Mouse (Mus musculus) ovary, postnatal 10 days (tissue): ENCODE data around the gene Slc38a6.

Experiments
- DNase-seq: peaks from one replicate; pipeline ENCODE4 v3.0.0; 2022; ENCODE audit warnings: low spot score

The Slc38a6 gene

DNA sequence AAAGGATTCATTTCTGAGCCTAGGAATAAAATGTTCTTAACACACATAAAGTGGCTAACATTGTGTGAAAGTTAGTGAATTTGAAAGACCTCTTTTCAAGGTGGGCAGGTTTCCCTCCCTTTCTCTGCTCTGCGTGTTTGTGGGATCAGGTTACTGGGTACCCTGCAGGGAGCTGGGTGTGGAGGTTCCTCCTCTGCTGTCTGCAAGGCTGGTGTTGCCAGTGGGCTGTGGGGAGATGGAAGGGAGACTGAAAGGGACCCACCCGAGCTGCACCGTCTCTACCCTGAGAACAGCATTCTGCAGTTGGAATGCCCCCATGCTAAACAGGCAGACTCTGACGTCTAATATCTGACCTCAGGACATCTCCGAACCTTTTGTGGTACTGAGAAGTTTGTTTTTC is 70.7 kb downstream of the Slc38a6 start:
- DNase-seq, result no peak

DNA sequence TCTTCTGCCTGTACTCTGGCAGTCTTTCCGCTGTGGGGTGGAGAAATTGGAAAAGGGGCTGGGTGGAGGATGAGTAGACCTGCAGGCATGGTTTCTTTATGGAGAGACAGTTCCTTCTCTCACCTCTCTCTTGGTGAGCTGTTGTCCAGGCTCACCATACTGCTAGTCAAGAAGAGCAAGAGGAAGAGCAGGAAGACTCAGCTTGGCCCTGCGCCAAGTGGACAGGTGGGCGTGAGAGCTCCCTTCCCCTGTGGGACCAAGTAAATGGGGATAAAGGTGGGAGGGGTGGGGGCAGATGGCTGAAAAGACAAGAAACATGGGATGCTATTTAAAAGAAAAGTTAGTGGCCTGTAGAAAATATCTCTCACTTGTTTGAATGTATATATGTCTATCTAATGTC is 71.2 kb downstream of the Slc38a6 start:
- DNase-seq, result no peak

DNA sequence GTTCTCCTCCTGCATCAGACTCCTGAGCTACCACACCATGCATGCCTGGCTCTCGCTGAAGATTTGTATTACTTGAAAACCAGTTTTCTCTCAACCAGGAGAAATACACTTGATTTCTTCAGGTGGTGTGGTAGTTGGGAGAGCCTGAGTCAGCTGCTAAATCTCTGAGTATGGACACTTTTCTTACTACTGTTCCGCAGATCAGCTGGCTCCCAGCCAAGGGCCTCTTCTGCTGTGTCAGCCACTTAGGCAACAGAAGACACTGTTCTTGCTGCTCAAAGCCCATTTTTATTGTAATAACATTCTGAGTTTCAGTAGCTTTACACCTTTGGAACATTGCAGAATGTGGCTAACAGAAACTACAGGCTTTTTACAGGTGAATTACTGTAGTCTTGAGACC is 72.1 kb downstream of the Slc38a6 start:
- DNase-seq, result no peak

DNA sequence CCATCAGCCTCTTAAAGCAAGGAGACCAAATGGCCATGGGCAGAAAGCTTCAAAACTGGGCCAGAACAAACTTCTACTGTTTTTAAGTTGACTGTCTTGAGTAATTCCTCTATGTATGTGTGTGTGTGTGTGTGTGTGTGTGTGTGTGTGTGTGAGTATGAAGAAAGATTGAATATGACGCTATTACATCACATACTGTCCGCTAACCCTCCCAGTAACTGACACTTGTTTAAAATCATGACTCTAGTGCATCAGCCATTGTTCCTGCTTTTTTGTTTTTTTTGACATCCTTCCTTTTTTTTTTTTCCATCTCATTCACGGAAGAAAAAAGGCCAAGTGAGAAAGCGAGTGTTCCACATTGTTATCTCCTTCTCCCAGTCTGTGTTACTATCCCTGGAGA is 72.9 kb downstream of the Slc38a6 start:
- no peak for DNase-seq

DNA sequence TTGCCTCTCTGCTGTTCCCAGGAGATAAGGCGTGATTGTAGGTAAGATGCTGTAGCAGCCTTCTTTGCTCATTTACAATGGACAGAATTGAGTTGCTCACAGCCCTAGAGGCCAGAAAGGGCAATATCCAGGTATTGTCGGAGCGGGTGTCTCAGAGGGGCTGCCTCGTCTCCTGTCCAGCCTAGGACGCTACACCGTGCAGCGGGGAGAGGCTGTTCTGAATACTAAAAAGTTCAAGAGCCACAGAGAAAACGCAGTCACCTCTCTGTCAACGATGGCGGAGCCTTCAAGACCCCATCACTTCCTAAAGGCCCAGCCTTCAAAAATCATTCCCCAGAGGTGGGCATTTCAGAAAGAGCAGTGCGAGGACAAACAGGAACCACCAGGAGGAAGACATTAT is 74.6 kb downstream of the Slc38a6 start:
- DNase-seq, result no peak

DNA sequence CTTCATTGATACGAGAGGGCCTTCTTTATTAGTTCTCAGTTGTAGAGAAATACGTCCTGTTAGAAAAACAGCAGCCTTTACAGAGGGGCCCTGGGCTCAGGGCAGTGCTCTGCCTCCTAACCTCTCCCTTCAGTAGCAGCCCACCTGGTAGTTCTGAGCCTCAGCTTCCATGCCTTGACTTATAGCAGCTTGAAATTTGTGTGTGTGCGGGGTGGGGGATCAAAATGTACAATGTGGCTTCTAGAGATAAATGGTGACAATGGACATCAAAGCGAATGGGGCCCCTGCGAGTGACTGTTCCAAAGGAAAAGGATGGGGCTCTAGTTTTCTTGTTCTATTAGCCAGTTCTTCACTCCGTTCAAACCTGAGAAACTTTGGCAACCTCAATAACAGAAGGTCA is 76.8 kb downstream of the Slc38a6 start:
- no peak for DNase-seq

DNA sequence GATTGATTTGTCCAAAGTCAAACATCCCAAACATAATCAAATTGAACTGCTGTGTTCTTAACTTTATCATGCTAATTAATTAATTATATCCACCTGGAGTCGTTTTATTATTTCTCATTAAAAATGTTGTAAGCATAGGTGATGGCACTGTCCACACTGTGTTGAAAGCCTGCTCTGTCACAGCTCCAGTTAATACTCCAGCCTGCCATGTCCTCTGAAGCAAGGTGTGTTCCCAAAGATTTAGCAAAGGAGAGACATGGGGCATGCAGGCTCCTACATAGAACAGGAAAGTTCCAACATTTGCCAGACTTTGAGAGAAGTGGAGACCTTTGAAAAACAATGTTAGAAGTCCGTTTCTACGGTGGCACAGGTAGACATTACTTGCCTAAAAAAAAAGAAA is 77.4 kb downstream of the Slc38a6 start:
- DNase-seq, result no peak

DNA sequence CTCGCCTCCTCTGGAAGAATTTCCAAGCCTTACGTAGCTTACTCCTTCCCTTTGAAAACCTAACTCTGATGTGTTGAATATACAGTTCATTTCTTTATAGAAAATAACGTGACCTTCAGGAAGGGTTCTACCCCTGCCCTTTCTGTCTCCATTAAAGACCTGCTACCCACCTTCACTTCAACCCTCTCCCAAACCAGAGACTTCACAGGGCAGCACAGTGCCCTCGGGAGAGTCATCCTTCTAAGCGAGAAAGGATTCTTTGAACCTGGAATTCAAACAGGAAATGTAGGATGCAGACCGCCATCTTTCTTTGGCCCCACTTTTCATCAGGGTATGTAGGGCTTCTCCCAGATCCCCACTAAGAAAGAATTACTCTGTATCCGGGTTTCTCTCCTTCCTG is 80.0 kb downstream of the Slc38a6 start:
- no peak for DNase-seq

DNA sequence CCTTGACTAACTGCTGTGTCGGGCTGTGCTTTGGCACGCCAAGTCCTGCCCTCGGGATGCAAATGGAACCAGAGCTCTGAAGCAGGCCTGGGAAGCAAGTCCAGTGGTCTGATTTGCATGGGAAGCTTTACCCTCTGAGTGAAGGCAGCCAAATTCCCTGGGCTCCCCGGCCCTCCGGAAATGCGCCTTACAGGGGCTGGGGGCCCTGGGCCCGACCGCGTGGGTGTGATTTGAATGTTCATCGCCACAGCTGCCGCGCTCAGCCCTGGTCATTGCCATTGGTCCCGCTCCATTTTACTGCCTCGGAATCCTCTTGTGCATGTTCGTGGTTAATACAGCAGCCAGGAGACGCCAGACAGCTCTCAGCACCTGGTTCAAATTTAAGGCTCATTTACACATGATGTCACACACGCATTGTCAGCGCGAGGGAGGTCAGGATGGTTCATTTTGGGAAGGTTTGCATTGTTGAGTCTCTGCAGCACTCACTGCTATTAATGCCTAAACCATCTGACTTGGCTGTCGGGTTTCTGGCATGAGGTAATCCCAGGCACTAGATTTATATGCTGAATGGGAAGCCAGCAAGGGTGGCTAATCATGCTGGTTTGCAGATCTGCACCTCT is 81.0 kb downstream of the Slc38a6 start:
- DNase-seq, result no peak

DNA sequence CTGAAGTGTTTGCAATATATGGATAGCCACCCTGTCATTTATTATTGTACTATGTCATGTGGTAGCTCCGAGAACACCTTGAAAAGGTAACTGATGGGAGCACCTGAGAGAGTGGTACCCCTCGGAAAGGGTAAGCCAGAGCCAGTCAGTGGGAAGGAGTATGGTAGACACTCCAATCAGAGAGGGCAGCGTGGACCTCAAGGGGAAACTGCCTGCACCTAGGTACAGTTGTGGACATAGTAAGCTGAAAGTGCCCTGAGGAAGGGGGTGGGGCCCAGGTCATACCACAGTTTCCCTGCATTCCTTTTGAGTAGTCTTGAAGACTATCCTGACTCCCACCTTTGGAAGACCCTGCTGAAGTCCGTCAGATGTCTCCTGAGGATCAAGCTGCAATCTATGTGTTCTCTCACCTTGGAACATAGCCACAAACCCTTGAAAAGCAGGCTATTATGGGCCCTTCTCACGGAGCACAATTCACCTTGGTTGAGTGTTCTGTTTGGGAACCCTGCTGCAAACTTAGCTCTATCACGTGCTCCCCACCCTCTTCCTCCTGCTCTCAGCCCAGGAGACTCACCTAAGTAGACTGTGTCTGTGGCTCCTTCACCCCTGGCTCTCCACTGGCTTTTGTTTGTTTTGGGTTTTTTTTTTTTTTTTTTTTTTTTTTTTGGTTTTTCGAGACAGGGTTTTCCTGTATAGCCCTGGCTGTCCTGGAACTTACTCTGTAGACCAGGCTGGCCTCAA is 82.5 kb downstream of the Slc38a6 start:
- no peak for DNase-seq

DNA sequence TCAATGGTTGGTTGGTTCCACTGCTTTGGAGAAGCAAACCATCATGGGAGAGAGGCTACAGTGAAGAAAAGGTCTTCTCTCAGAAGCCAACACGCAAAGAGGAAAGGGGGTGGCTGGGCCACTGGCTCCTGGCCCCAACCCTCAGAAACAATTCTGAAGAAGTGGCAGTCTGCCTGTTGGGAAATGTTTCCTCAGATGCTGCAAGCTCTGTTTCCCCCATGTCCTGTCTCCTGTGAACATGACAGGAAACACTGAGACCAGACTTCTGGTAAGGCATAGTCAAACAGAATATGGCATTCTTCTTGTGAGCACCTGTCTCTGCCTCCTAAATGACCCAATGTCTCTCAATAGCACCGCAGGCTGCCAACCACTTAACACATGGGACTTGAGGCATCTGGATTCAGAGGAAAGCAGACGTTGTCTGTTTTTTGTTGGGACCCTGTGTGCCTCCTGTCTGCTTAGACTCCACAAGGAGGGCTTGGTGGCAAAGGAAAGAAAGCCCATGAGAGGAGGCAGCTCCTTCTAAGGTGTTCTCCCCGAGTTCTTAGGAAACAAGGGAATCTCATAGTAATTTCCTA is 83.9 kb downstream of the Slc38a6 start:
- DNase-seq, result no peak

DNA sequence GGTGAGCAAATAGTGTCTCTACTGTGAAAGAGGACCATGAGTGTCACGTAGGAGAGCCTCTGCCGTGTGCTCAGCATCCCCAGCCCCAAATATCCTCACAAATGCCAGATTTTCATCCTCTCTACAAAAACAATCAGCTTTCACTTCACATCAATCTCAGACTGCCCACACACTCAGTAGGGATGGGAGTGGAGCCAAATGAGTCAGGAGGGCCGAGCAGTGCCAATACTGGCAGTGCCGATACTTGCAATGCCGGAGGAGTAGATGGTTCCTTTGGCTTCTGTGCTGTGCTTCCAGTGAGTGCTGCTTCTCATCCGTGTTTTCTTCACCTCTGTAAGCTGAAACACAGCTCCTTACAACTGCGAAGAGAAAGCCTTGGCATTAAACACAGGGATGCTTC is 84.6 kb downstream of the Slc38a6 start:
- DNase-seq, result no peak

DNA sequence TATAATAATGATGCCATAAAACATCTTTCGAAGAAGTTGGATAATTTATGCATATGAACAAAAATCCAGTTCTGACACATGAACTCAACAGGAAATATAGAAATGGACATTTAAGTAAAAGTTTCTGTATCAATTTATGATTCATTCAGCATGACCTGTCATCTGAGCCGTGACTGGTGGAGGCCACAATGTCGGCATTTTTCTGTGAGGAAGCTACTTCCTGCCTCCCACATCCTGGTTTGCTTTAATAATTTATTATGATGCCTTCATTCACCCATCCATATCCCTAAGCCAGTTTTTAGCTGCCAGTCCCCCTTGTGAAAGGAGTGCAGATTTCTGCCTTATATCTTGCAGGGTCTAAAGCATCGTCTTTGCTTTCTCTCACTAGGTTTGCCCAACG is 91.4 kb downstream of the Slc38a6 start:
- no peak for DNase-seq

DNA sequence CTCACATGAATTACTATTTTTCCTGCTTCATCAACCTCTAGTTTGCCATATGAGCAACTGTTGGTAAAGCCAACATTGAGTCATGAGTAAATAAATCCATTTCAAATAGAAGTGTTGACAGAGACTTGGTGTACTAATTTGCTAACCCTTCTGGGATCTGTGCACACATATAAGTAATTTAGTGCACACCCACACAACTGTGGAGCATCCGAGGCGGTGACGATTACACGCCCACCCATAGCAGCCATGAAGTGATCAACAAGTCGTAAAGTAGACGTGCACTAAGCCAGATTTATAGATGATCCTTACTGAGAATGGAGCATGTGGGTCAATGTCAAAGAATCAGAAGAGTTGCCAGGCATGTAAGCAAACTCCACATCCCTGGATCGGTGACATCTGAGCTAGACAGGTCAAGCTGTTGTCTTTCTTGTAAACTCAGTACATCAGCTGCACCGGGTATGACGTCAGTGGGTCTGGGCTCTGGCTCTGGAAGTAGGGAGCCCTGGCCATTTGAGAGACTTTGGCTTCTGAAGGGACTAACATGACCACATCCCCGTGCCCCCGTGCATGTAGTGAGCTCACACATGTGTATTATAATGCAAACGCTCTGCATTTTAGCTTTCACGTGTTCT is 92.3 kb downstream of the Slc38a6 start:
- DNase-seq, result no peak

DNA sequence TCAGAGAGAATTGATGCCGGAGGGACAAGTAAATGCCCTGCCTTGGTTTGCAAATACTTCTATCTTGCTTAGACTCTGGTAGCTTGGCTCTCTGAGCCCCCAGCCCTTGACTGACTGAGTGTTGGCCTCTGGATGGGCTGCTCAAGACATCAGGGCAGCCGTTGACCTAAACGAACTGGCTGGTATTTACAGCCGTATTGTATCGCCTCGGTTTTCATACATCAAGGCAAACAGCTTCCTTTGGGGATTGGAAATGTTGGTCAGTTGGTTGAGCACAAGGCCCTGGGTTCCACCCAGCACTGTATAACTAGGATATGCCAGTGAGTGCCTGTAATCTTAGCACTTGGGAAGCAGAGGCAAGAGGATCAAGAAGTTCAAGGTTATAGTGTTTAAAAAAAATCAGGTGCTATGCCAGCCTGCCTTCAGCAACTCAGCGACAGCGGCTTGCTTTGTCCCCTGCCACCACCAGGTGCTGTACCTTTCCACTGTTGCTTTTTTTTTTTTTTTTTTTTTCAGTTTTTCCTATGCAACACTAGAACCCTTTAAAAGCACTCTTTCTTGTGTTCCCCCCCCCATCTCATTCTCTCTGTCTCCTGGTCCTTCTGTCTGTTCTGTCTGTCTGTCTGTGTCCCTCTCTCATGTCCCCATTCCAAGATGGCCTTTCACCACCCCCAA is 94.2 kb downstream of the Slc38a6 start:
- no peak for DNase-seq

DNA sequence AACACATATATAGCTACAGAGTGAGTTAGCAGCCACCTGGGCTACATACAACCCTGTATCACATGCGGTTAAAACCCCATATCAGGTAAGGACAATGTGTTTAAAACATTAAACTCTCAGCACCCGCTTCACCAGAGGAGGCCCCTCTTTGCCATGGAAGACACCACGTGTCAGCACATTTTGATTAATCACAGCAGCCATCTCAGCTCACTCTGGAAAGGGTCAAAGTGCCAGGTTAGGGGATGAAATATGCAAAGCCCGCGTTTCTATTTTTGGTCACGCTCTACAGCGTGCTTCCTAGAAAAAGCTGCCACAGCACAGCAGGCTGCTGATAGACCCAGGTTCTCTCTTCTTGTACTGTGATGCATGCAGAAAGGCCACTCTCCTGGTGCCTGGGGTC is 94.9 kb downstream of the Slc38a6 start:
- no peak for DNase-seq

DNA sequence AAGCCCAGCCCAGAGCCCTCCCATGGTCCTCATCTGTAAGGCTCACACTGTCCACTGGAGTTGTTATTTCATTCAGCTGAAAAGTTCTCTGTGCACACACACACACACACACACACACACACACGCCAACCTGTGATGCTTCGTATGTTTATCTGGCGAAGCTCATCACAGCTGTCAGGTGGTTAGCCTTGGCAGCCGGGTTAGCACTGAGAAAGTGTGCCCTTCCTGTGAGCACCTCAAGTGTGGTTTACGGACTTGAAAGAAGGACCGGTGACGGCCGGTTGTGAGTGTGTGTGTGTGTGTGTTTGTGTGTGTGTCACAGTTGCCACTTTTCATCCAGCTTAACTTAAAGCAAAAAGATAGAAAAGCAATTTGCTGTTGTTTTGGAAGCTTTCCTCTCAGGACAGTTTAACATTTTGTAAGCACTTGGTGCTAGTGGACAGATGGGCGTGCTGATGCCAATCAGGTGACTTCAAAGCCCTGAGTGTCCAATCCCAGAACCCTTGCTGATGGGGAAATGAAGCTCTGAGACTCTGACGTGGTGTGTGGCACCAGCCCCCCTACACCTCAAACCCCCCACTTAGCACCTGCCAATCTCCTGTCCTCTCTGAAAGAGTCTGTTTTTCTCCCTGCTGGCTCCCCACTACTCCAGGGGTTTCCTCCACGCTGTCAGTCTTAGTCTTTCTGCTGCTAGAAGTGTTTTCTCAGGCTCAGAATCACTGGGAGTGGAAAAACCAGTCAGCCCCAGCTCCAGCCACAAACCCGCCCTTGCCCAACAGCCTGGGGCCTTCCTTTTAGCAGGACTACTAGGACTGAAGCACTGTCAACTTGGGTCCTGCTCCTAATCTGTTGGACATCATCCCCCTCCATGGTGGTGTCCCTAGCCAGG is 96.0 kb downstream of the Slc38a6 start:
- no peak for DNase-seq

DNA sequence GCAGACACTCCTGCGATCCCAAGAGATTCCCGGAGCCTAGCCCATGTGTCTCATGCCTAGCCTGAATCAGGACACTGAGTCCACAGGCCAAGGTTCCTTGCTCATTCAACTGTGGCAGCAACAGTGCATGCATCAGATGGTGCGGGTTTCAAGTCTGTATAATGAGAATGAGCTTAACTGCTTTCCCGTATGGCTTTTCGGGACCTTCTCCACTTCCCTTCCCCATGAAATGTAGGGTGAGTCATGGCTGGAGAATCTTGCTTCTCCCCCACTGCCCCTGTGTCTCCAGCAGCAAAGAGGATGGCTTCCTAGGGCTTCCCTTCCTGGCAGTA is 96.6 kb downstream of the Slc38a6 start:
- DNase-seq, result no peak

DNA sequence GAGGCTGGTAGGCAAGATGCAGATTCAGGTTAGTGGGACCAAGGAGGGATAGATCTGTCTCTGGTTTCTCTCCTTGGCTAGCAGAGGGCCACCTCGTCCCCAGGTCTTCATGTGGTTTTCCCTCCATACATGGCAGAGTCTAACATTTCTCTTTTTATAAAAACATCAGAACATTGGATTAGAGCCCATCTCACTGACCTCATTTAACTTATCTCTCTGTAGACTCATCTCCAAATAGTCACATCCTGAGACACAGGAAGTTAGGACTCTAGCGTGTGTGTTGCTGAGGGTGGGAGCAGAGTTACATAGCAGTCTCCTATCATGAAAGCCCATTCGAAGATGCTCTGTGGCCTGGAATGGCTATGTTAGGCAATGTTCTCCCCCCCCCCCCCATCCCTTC is 97.3 kb downstream of the Slc38a6 start:
- DNase-seq, result no peak

DNA sequence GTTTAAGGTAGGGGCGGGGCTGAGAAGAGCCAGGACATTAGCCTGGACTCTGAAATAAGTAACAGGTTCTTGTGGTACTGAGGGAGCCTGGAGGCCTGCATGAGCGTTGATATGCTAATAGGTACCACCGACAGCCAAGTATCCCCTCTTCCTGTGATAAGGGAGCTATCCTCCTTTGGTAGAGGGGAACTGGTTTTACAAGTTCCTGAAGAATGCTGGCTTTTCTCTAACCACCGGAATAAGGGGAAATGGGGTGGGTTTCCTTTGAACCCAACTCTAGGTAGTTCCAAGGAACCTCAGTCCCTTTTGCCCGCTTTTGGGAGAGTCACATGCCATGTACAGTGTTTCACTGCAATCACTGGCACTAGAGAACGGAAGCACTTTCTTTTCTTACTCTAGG is 98.2 kb downstream of the Slc38a6 start:
- no peak for DNase-seq

DNA sequence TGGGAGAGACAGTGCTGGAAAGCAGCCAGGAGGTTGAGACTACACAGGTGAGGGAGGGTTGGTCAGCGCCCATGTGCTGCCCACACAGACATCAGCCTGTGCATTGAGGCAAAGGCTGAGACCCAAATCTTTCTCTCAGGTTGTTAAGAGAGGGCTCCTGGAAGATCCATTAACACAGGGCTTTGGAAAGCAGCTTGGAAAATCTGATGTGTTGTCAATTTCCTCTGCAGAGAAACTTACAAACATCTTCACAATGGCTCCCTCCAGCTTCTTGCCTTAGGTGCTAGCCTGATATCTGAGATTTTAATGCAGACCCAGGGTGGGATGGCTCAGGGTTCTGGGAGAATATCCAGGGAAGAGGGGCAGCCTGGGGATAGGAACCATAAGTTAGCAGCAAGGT is 105.9 kb downstream of the Slc38a6 start:
- DNase-seq, result no peak

DNA sequence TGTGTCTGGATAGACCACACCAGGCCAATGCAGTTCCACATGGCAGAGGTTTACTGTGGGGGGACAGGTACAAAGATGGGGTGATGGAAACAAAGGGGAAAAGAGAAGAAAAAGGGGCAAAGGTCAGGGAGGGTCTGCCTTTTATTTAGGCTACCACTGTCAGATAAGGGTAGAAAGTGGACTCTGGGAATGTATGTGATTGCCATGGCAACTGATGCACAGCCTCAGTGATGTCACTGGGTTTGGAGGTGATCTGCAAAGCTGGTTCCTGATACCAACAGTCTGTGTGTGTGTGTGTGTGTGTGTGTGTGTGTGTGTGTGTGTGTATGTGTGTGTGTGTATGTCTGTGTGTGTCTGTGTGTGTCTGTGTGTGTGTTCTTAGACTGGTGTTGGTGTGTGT is 106.4 kb downstream of the Slc38a6 start:
- no peak for DNase-seq
